In the genomic region with DNA sequence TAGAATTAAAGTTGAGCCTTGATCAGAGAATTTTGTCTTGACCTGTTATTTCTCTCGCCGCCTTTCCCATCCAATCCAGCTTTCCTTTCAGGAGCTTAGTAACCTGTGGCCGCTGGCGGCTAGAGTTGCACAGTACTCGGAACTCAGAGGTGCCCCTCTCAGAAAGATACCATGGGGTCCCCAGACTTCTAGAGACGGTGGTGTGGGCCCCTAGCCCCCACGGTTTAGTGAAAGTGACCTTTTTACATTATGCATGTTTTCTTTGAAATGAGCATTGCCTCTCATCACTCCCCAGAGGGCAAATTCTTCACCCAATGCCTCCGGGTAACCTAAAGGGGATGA, we compare ENCODE assay signal across 10 mouse cellular contexts. TPM values are rescaled to one million over a fixed set of nuclear protein-coding genes. Genes with fewer than 3 reads are reported as not detected.
DNase-seq lines count a peak whose midpoint lies in the region; ATAC-seq lines count a peak whose summit lies in the region.
"Had no signal": no experiment of that assay in that cellular context is flagged by ENCODE, and none has a peak within 500 bp of the region (broad histone marks: within the 10 kb centered on the region; RNA-seq: fewer than 3 reads in every experiment).

No protein-coding gene starts in this region.

- H3K4me2 ChIP-seq in heart, embryonic 16.5 days (ENCODE audit: low read depth, low read length), result peak overlapping the region; percentile 75
- H3K4me2 ChIP-seq in hindbrain, embryonic 14.5 days (replicated peaks), result peak overlapping the region; percentile 55
- H3K4me2 ChIP-seq in midbrain, embryonic 12.5 days (replicated peaks), result peak overlapping the region; percentile 63

- H3K4me1 ChIP-seq in heart, embryonic 16.5 days (ENCODE audit: control insufficient read depth, insufficient read depth, low read length), result no peaks in the 10 kb centered on the region
- H3K4me1 ChIP-seq in hindbrain, embryonic 14.5 days (replicated peaks; ENCODE audit: control insufficient read depth, insufficient read depth, low read length), result peaks cover 8% of the 10 kb centered on the region
- H3K4me1 ChIP-seq in midbrain, embryonic 12.5 days, result no peaks in the 10 kb centered on the region

- H3K9ac ChIP-seq in heart, embryonic 16.5 days (ENCODE audit: low read length), result peak overlapping the region; percentile 66
- peak overlapping the region; percentile 62 for H3K9ac ChIP-seq in hindbrain, embryonic 14.5 days
- peak overlapping the region; percentile 43 for H3K9ac ChIP-seq in midbrain, embryonic 12.5 days (replicated peaks)

- H3K27me3 ChIP-seq in heart, embryonic 16.5 days (ENCODE audit: control insufficient read depth, insufficient read depth, low read length), result no peaks in the 10 kb centered on the region
- no peaks in the 10 kb centered on the region for H3K27me3 ChIP-seq in hindbrain, embryonic 14.5 days (ENCODE audit: control insufficient read depth, insufficient read depth, low read length)
- no peaks in the 10 kb centered on the region for H3K27me3 ChIP-seq in midbrain, embryonic 12.5 days

- H3K36me3 ChIP-seq in heart, embryonic 16.5 days (ENCODE audit: control insufficient read depth, insufficient read depth), result no peaks in the 10 kb centered on the region
- no peaks in the 10 kb centered on the region for H3K36me3 ChIP-seq in hindbrain, embryonic 14.5 days (replicated peaks; ENCODE audit: control insufficient read depth, insufficient read depth)
- no peaks in the 10 kb centered on the region for H3K36me3 ChIP-seq in midbrain, embryonic 12.5 days
- H3K36me3 ChIP-seq: G1E had no signal

- ATAC-seq in heart, embryonic 16.5 days (replicated peaks; ENCODE audit: extremely low read depth, insufficient read depth, low FRiP score), result no peak
- peak; percentile 70 for ATAC-seq in hindbrain, embryonic 14.5 days (ENCODE audit: low FRiP score)
- peak; percentile 80 for ATAC-seq in midbrain, embryonic 12.5 days (ENCODE audit: low FRiP score, low read depth)

- intact Hi-C loops in heart, postnatal 25 days (cut with DNase I), result loop anchor here (2.0 to 10.0 kb wide), 3 partner anchors 162 to 720 kb away; a partner anchor contains a TSS

- DNase-seq in heart, postnatal 25 days (ENCODE audit: low spot score), result no peak
- peak; percentile 18 for DNase-seq in cerebellum, adult 8-10 months
- DNase-seq in hindbrain, embryonic 14.5 days (ENCODE audit: low spot score), result no peak
- DNase-seq in urinary bladder, postnatal 10 days (ENCODE audit: low spot score), result no peak
- DNase-seq in T-cell, adult 2 months (ENCODE audit: low spot score), result no peak
- no peak for DNase-seq in gastrocnemius, adult 8-10 months (ENCODE audit: low spot score in 2 of 2)

- WGBS in heart, embryonic 16.5 days, result 20% methylated on average over 8 of the region's 8 CpGs
- 16% methylated on average over 8 of the region's 8 CpGs for WGBS in hindbrain, embryonic 14.5 days
- 18% methylated on average over 8 of the region's 8 CpGs for WGBS in midbrain, embryonic 12.5 days

- no peak overlapping the region for H3K27ac ChIP-seq in heart, embryonic 16.5 days (ENCODE audit: low read length)
- H3K27ac ChIP-seq in hindbrain, embryonic 14.5 days, result no peak overlapping the region
- H3K27ac ChIP-seq in midbrain, embryonic 12.5 days (replicated peaks), result no peak overlapping the region

- H3K9me3 ChIP-seq in heart, embryonic 16.5 days (replicated peaks; ENCODE audit: control insufficient read depth, low read length), result no peaks in the 10 kb centered on the region
- H3K9me3 ChIP-seq in hindbrain, embryonic 14.5 days (ENCODE audit: control insufficient read depth, low read length), result no peaks in the 10 kb centered on the region
- H3K9me3 ChIP-seq in midbrain, embryonic 12.5 days, result no peaks in the 10 kb centered on the region
- H3K9me3 ChIP-seq: G1E had no signal

- peak overlapping the region; percentile 52 for H3K4me3 ChIP-seq in heart, embryonic 16.5 days (ENCODE audit: low read length)
- H3K4me3 ChIP-seq in hindbrain, embryonic 14.5 days (replicated peaks; ENCODE audit: low read length), result peak overlapping the region; percentile 32
- H3K4me3 ChIP-seq in midbrain, embryonic 12.5 days, result peak overlapping the region; percentile 45

RNA-seq across cellular contexts. Expression of a gene that starts 13.9 kb away (rescaled TPM):
- 1.2 and 1.7 TPM in 2 replicates for polyA plus RNA-seq in heart, embryonic 16.5 days (2015; fragmentation: Nextera tagmentation; extraction: Ambion mirVana)
- 1 to 10 TPM in 1 of 2 experiments, not detected in 1; 1.1 TPM for total RNA-seq in heart, postnatal 25 days (2021)
- 5.2 and 7.5 TPM in 2 replicates for polyA plus RNA-seq in hindbrain, embryonic 14.5 days (2014; fragmentation: Nextera tagmentation; extraction: Ambion mirVana)
- 2.9 and 4.3 TPM in 2 replicates for polyA plus RNA-seq in midbrain, embryonic 12.5 days (2016; fragmentation: Nextera tagmentation; extraction: Ambion mirVana)
- 1 to 10 TPM in 3 of 4 experiments, under 1 TPM in 1; 0.59 to 2.0 (median 1.4) TPM for total RNA-seq in gastrocnemius, adult 8-10 months (2022)
- total RNA-seq: common myeloid progenitor, adult 5-6 weeks; G1E had no signal
- polyA plus RNA-seq: G1E had no signal

RNA-seq across cellular contexts. Expression of a gene that starts 18.3 kb away (rescaled TPM):
- polyA plus RNA-seq in heart, embryonic 16.5 days (2015; fragmentation: Nextera tagmentation; extraction: Ambion mirVana), result not detected in 2 replicates
- total RNA-seq in heart, postnatal 25 days (2021), result not detected
- not detected in 2 replicates for polyA plus RNA-seq in hindbrain, embryonic 14.5 days (2014; fragmentation: Nextera tagmentation; extraction: Ambion mirVana)
- not detected in 2 replicates for polyA plus RNA-seq in midbrain, embryonic 12.5 days (2016; fragmentation: Nextera tagmentation; extraction: Ambion mirVana)
- not detected for total RNA-seq in gastrocnemius, adult 8-10 months (2022)
- total RNA-seq: common myeloid progenitor, adult 5-6 weeks; G1E had no signal
- polyA plus RNA-seq: G1E had no signal

RNA-seq across cellular contexts. Expression of a gene that starts 31.3 kb away (rescaled TPM):
- polyA plus RNA-seq in heart, embryonic 16.5 days (2015; fragmentation: Nextera tagmentation; extraction: Ambion mirVana), result 4.4 and 4.5 TPM in 2 replicates
- total RNA-seq in heart, postnatal 25 days (2021), result 1 to 10 TPM; 2.5 to 2.6 TPM
- 13.2 and 13.6 TPM in 2 replicates for polyA plus RNA-seq in hindbrain, embryonic 14.5 days (2014; fragmentation: Nextera tagmentation; extraction: Ambion mirVana)
- polyA plus RNA-seq in midbrain, embryonic 12.5 days (2016; fragmentation: Nextera tagmentation; extraction: Ambion mirVana), result 9.2 and 9.5 TPM in 2 replicates
- 1 to 10 TPM; 1.3 to 2.0 (median 1.6) TPM for total RNA-seq in gastrocnemius, adult 8-10 months (2022)
